Mouse (Mus musculus): ENCODE data around the gene Gpr137b. TPM values are rescaled to one million over a fixed set of nuclear protein-coding genes. Genes with fewer than 3 reads are reported as not detected.
A peak's percentile ranks its signal among the peaks of the same experiment; 100 is the strongest.
"Not testable (repeated sequence)": the region's sequence is repeated elsewhere in the genome, so short reads cannot be mapped to it uniquely, and the experiment has no call there.

The Gpr137b gene
- 1 to 10 TPM; 6.1 to 6.3 TPM for total RNA-seq (2021)

DNA sequence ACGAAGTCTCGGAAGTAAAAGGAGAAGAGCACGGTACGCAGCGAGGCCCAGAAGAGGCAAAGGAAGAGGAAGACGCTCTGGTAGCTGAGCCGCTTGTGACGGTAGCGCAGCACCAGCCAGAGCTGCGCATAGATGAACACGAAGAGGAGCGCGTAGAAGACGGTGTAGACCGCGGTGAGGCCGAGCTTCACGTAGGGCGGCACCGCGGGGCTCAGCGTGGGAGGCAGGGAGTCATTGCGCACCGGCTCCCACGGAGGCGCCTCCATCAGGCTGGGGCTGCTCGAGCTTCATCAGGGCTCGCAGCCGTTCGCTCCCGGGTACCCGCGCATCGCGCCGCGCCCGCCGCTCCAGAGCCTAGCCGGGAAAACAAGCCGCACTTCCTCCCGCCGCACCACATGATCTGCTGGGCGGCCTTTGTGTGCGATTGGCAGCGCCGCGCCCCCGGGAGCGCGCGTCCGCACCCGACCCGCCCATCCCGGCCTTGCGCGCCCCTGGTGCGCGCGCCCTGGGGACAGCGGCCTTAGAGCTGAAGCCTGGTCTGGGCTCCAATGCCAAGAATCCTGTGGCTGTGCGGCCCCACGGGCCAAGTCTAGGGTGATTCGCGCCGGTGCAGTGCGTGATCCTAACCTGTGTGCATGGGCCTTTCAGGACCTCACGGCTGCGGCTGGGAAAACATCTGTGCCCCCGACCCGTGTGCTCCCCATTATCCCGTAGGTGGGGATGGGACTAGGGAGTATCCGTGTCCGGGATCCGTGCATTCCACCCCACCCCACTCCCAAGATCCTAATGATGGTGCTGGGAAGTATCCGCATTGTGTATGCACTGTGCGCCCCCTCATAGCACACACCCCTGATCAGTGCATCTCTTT is at the start of gene Gpr137b:
Gene Gpr137b (minus strand): TSS at position 787 of the 868 bp plus-strand sequence.
- DNase-seq (ENCODE audit: low spot score) = peak; percentile 44
- intact Hi-C loops (cut with DNase I) = not testable (repeated sequence)

- intact Hi-C loops (cut with DNase I) = not testable (repeated sequence)
- DNase-seq (ENCODE audit: low spot score) = peak; percentile 16
Observed at GRCm38 (mm10) chr13:13438112-13438953, 44.5 kb upstream of the Gpr137b start.

DNA sequence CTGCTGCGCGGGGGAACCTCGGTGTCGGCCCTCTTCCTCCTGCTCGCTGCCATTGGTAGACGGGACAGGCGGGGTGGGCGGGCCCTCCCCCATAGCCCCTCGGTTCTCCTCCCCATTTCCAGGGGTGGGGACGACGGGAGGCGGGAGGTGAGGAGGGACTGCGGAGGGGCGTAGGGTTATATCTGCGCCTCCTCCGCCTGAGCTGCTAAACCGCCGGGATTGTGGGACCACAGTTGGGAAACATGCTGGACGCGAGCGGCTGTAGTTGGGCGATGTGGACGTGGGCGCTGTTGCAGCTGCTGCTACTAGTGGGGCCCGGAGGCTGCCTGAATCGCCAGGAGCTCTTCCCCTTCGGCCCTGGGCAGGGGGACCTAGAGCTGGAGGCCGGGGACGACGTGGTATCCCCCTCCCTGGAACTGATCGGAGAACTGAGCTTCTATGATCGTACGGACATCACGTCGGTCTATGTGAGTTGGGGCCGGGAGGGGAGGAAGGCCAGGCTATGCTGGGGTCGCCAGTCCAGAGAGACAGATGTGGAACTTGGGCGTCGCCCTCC is 43.7 kb upstream of the Gpr137b start, which contains the start of gene Nid1:
Gene Nid1 (plus strand): TSS at position 92 of the 556 bp plus-strand sequence.
- DNase-seq (ENCODE audit: low spot score) = peak; percentile 37
- intact Hi-C loops (cut with DNase I) = not testable (repeated sequence)

GRCm38 (mm10) chr13:13436161-13436560 is 42.3 kb upstream of the Gpr137b start:
- DNase-seq (ENCODE audit: low spot score); intact Hi-C loops (cut with DNase I): not testable (repeated sequence)

DNA sequence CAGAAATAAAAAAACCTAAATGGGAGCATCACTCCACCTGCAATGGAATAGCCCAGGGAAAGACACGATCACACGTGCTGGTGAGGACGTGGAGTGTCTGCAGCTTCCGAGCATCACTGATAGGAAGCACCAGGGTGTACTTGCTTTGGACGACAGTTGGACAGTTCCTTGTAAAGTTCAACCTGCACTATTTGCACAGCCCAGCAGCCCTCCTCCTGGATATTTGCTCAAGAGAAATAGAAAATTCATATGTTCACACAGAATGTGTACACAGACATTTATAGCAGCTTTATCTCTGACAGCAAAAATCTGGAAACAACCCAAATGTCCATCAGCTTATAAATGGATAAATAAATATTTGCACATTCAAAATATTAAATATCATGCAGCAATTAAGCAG is 29.5 kb upstream of the Gpr137b start:
- DNase-seq (ENCODE audit: low spot score); intact Hi-C loops (cut with DNase I): not testable (repeated sequence)

GRCm38 (mm10) chr13:13418859-13419258 is 25.0 kb upstream of the Gpr137b start:
- intact Hi-C loops (cut with DNase I) = loop anchor here (10.0 kb wide), 1 partner anchor 64 kb away; no protein-coding TSS in a partner anchor
- not testable (repeated sequence) for DNase-seq (ENCODE audit: low spot score)

DNA sequence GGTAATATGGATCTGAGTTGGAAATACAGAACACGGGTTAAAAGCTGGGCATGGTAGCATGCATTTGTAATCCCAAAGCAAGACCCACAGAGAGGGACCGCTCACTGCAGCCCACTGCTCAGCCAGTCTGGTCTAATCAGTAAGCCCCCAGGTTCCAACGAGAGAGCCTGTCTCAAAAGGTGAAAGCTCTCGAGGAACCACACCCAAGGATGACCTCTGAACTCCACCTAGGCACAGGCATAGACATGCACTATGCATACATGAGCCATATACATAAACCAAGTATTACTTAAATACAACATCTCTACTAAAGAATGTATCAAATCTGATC is 22.2 kb upstream of the Gpr137b start:
- intact Hi-C loops (cut with DNase I) = loop anchor here (10.0 kb wide), 1 partner anchor 61 kb away; no protein-coding TSS in a partner anchor
- not testable (repeated sequence) for DNase-seq (ENCODE audit: low spot score)

DNA sequence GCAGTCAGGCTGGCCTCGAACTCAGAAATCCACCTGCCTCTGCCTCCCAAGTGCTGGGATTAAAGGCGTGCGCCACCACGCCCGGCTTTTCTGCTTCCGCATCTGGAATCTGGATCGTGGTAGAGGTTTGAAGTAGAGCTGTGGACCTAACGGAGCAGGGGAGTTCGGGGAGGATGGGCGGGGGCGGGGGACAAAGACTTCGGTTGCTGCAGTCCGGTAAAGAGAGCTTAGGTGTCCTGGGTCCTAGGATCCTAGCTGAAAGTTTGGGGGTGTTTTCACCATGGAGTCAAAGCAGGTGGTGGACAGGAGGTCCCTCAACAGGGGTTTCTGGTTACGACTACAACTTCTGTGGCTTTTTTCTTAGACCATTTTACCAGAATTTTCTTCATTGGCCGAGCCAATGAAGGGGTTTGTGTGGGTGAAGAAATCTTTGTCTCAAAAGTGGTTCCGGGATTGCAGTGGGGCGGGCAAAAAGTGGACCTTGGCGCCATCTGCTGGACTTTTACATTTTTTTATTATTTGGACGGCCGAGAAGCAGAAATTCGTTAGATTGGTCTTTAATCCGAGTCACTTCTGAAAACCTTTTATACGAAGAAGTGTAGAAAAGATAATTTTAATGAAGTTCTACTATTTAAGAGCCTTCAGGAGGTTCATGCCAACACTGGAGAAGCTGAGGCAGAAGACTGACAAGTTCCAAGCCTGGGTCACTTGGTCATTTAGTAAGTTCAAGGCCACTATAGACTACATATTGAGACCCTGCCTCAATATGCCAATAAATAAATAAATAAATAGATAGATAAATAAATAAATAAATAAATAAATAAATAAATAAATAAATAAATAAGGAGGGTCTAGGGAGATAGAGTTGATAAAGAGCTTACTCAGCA is 21.5 kb upstream of the Gpr137b start:
- intact Hi-C loops (cut with DNase I) = loop anchor here (2.0 to 10.0 kb wide), 2 partner anchors 61 to 943 kb away; no protein-coding TSS in a partner anchor

DNA sequence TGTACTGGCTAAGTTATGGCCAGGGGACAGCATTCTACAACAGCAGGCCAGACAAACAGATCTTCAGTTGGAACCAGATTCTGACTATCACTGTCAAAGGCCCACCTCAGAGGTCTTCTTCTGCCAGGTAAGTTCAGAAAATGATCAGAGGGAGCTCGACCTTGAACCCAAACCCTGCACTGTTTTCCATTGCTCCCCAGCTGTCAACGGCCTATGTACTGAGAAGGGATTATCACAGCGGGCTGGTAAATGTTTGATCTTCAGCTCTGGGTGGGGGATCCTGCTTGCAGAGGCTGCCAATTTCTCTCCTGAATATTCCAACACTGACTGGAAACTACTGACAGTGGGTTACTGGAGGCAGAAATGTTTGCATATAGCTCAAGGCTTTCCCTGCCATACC is 20.4 kb upstream of the Gpr137b start:
- intact Hi-C loops (cut with DNase I) = loop anchor here (2.0 to 10.0 kb wide), 2 partner anchors 59 to 941 kb away; no protein-coding TSS in a partner anchor
- no peak for DNase-seq (ENCODE audit: low spot score)

More for the DNA sequence above, 21.5 kb upstream of the Gpr137b start:
- DNase-seq (ENCODE audit: low spot score) = not testable (repeated sequence)

DNA sequence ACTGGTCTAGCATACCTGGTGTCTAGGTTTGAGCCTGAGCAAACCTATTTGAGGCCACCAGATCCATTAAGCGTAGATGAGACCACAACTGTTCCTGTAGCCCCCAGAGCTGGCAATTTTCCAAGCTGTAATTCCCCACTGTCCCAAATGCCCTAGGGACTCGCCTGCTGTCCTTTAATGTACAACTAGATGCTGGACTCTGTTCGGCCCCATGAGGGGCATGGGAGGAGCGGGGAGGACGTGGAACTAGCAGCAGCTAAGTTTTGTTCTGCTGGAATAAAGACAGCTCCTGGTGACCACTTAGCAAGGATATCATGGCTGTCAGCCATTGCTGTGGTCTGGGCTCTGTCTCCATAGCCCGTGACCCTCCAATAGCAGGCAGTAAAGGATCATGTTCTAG is 11.7 kb upstream of the Gpr137b start:
- DNase-seq (ENCODE audit: low spot score); intact Hi-C loops (cut with DNase I): not testable (repeated sequence)

GRCm38 (mm10) chr13:13404517-13405155 is 10.8 kb upstream of the Gpr137b start:
- DNase-seq (ENCODE audit: low spot score); intact Hi-C loops (cut with DNase I): not testable (repeated sequence)

DNA sequence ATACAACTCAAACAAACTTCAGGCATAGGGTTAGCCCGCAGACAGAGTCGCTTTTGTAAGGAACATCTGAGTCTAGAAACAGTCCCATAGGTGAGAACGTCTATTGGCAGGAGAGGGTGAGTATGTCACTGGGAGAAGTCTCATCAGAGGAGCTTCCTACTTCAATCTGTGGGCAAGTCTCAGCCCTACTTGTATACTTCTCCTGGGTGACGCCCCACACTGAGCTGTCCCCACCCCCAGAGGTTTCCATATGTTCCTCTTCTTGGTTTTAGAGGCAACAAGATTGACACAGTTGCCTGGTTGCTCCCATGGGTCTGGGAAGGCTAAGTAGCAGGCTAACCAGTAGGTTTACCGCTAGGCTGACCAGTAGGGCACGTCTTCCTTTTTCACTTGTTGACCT is 10.0 kb upstream of the Gpr137b start:
- DNase-seq (ENCODE audit: low spot score); intact Hi-C loops (cut with DNase I): not testable (repeated sequence)

GRCm38 (mm10) chr13:13403366-13403765 is 9.6 kb upstream of the Gpr137b start:
- intact Hi-C loops (cut with DNase I); DNase-seq (ENCODE audit: low spot score): not testable (repeated sequence)

DNA sequence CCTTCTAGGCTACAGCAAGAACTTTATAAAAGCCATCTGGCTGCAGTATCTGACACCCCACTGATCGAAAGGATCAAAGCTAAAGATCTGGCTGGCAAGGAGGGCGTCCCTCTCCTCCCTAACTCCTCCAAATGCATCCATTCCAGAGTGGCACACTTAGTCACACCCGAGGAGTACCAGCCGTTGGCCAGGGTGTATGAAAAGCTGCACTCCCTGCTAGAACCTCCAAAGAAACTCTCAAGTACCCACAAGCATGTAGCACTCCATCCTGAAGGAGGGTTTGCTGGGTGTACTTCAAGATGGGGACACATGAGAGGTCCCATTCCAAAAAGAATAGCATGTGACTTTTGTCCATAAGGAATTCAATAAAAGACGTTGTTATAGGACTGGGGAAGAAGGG is 9.0 kb upstream of the Gpr137b start:
- DNase-seq (ENCODE audit: low spot score); intact Hi-C loops (cut with DNase I): not testable (repeated sequence)

DNA sequence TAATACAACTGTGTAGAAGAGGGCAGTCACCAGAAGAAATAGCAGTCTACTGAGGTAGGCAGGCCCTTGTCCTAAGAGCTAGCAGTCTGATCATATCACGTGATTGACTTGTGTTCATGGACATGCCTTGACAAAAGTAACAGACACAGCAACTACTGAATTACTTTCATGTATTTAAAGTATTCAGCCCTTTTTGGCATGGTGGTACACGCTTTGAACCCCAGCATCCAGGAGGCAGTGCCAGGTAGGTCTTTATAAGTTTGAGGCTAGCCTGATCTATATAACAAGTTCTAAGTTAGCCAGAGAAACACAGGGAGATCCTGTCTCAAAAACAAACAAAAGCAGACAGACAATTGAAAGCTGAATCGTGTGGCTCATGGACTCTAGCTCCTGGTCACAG is 7.0 kb upstream of the Gpr137b start:
- intact Hi-C loops (cut with DNase I); DNase-seq (ENCODE audit: low spot score): not testable (repeated sequence)

GRCm38 (mm10) chr13:13394096-13394395 is 232 bp upstream of the Gpr137b start:
- intact Hi-C loops (cut with DNase I); DNase-seq (ENCODE audit: low spot score): not testable (repeated sequence)

GRCm38 (mm10) chr13:13378168-13378859 is 15.5 kb downstream of the Gpr137b start:
- DNase-seq (ENCODE audit: low spot score); intact Hi-C loops (cut with DNase I): not testable (repeated sequence)

GRCm38 (mm10) chr13:13377180-13377579 is 16.6 kb downstream of the Gpr137b start:
- intact Hi-C loops (cut with DNase I) = no loop called here
- no peak for DNase-seq (ENCODE audit: low spot score)
